Mouse (Mus musculus) heart, adult 2 months (tissue): ENCODE measurements around the gene Cstf2t.

ENCODE experiments used
- CTCF ChIP-seq: fragments of 200-600 bp; IDR thresholded peaks from 2 replicates; pipeline ENCODE4 v1.8.1; 2022; ENCODE audit warnings: antibody characterized with exemption, mild to moderate bottlenecking, moderate library complexity
- EP300 ChIP-seq: fragments of 200-500 bp; IDR thresholded peaks from 2 replicates; pipeline ENCODE4 v1.6.1; 2011; ENCODE audit warnings: low read depth, low read length, control low read depth; ENCODE audit not compliant: insufficient read depth
- POLR2A ChIP-seq: fragments of 200-500 bp; IDR thresholded peaks from 2 replicates; pipeline ENCODE4 v1.6.1; 2011; ENCODE audit warnings: mild to moderate bottlenecking, low read depth, low read length, control low read depth; ENCODE audit not compliant: insufficient read depth

DNA sequence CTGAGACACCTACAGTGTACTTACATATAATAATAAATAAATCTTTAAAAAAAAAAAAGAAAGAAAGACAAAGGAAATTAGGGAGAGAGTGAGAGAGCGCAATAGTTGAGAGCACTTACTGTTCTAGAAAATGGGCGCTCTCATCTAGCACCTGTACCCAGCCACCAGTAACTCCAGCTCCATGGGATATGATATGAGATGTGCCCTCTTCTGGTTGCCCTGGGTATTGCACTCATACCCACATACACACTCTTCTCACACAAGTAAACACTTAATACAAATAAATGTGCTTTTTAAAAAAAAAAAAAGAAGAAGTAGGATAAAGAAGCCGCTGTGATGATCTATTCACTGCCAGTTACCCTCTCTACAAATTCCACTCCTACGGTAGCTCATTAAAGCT is 36.0 kb upstream of the Cstf2t start:
- no peak for TF ChIP-seq POLR2A
- peak; percentile 56 for TF ChIP-seq CTCF
- TF ChIP-seq EP300: no peak
